Mouse (Mus musculus): ENCODE measurements around the gene Smg7. TPM values are rescaled to one million over a fixed set of nuclear protein-coding genes. Genes with fewer than 3 reads are reported as not detected.

Smg7 gene
- polyA plus RNA-seq, 1 experiment from 2014 or later, result 42.9 TPM

GRCm38 (mm10) chr1:152819558-152819957 is 82.9 kb downstream of the Smg7 start:
- Histone ChIP-seq H3K4me2 (no peak overlapping the region), H3K27me3 (ENCODE audit: control insufficient read depth, insufficient read depth, low read length) (no peaks in the 10 kb centered on the region), H3K4me3 (ENCODE audit: low read depth, low read length) (no peak overlapping the region), H3K27ac (ENCODE audit: low read depth, low read length) (no peak overlapping the region), H3K4me1 (ENCODE audit: control insufficient read depth, insufficient read depth, low read length) (peaks cover 14% of the 10 kb centered on the region), H3K9ac (ENCODE audit: low read length) (no peak overlapping the region), H3K36me3 (ENCODE audit: control insufficient read depth, insufficient read depth, low read length) (no peaks in the 10 kb centered on the region), H3K9me3 (ENCODE audit: control insufficient read depth, low read length) (no peaks in the 10 kb centered on the region; the same call in 1 of the 2 replicates)
- WGBS, result 88% methylated on average over 6 of the region's 6 CpGs
- DNase-seq (ENCODE audit: low spot score, missing footprints) (no peak), ATAC-seq (ENCODE audit: low FRiP score) (no peak)

- peaks cover 14% of the 10 kb centered on the region for H3K4me1 ChIP-seq (ENCODE audit: control insufficient read depth, insufficient read depth, low read length)
- no peak overlapping the region for H3K4me2 ChIP-seq
- no peak overlapping the region; the same call in 1 of the 2 replicates for H3K9ac ChIP-seq (ENCODE audit: low read length)
- ATAC-seq (ENCODE audit: low FRiP score) (no peak), DNase-seq (ENCODE audit: low spot score, missing footprints) (no peak)
- H3K27me3 ChIP-seq (ENCODE audit: control insufficient read depth, insufficient read depth, low read length), result no peaks in the 10 kb centered on the region
- H3K27ac ChIP-seq (ENCODE audit: low read depth, low read length), result 0 out of 2 replicates have a peak overlapping the region, but pooled peaks have one; percentile 2
- WGBS, result 36% methylated on average over 10 of the region's 10 CpGs
- no peaks in the 10 kb centered on the region; the same call in 1 of the 2 replicates for H3K9me3 ChIP-seq (ENCODE audit: control insufficient read depth, low read length)
- H3K4me3 ChIP-seq (ENCODE audit: low read depth, low read length), result no peak overlapping the region
- H3K36me3 ChIP-seq (ENCODE audit: control insufficient read depth, insufficient read depth, low read length), result no peaks in the 10 kb centered on the region
Measured at GRCm38 (mm10) chr1:152817794-152818193, 84.7 kb downstream of the Smg7 start.

GRCm38 (mm10) chr1:152817027-152817769 is 85.2 kb downstream of the Smg7 start:
- H3K36me3 ChIP-seq (ENCODE audit: control insufficient read depth, insufficient read depth, low read length), result no peaks in the 10 kb centered on the region
- DNase-seq (ENCODE audit: low spot score, missing footprints), result no peak
- WGBS, result 40% methylated on average over 12 of the region's 12 CpGs

GRCm38 (mm10) chr1:152815265-152815701 is 87.2 kb downstream of the Smg7 start:
- no peaks in the 10 kb centered on the region for H3K36me3 ChIP-seq (ENCODE audit: control insufficient read depth, insufficient read depth, low read length)
- H3K4me1 ChIP-seq (ENCODE audit: control insufficient read depth, insufficient read depth, low read length), result peaks cover 14% of the 10 kb centered on the region
- no peak overlapping the region for H3K4me3 ChIP-seq (ENCODE audit: low read depth, low read length)
- ATAC-seq (ENCODE audit: low FRiP score), result peak; percentile 67
- no peaks in the 10 kb centered on the region for H3K27me3 ChIP-seq (ENCODE audit: control insufficient read depth, insufficient read depth, low read length)
- H3K9me3 ChIP-seq (ENCODE audit: control insufficient read depth, low read length), result no peaks in the 10 kb centered on the region
- H3K4me2 ChIP-seq, result no peak overlapping the region
- peak; percentile 91 for DNase-seq (ENCODE audit: low spot score, missing footprints)
- no peak overlapping the region for H3K9ac ChIP-seq (ENCODE audit: low read length)
- no peak overlapping the region for H3K27ac ChIP-seq (ENCODE audit: low read depth, low read length)
- WGBS, result 39% methylated on average over 7 of the region's 7 CpGs

More at GRCm38 (mm10) chr1:152817027-152817769, 85.2 kb downstream of the Smg7 start:
- Histone ChIP-seq H3K4me2 (no peak overlapping the region), H3K27ac (ENCODE audit: low read depth, low read length) (peak overlapping the region; percentile 26; the same call in 1 of the 2 replicates), H3K4me3 (ENCODE audit: low read depth, low read length) (no peak overlapping the region), H3K9ac (ENCODE audit: low read length) (no peak overlapping the region), H3K27me3 (ENCODE audit: control insufficient read depth, insufficient read depth, low read length) (no peaks in the 10 kb centered on the region), H3K9me3 (ENCODE audit: control insufficient read depth, low read length) (no peaks in the 10 kb centered on the region), H3K4me1 (ENCODE audit: control insufficient read depth, insufficient read depth, low read length) (peaks cover 14% of the 10 kb centered on the region)
- ATAC-seq (ENCODE audit: low FRiP score), result peak; percentile 82

GRCm38 (mm10) chr1:152810533-152811439 is 91.7 kb downstream of the Smg7 start:
- no peak overlapping the region for H3K4me3 ChIP-seq (ENCODE audit: low read depth, low read length)
- H3K4me2 ChIP-seq, result no peak overlapping the region
- H3K9me3 ChIP-seq (ENCODE audit: control insufficient read depth, low read length), result no peaks in the 10 kb centered on the region
- no peaks in the 10 kb centered on the region; the same call in 1 of the 2 replicates for H3K4me1 ChIP-seq (ENCODE audit: control insufficient read depth, insufficient read depth, low read length)
- H3K27ac ChIP-seq (ENCODE audit: low read depth, low read length), result no peak overlapping the region
- DNase-seq (ENCODE audit: low spot score, missing footprints), result no peak
- ATAC-seq (ENCODE audit: low FRiP score), result no peak
- WGBS, result 63% methylated on average over 13 of the region's 13 CpGs
- no peaks in the 10 kb centered on the region for H3K36me3 ChIP-seq (ENCODE audit: control insufficient read depth, insufficient read depth, low read length)
- H3K9ac ChIP-seq (ENCODE audit: low read length), result no peak overlapping the region
- H3K27me3 ChIP-seq (ENCODE audit: control insufficient read depth, insufficient read depth, low read length), result no peaks in the 10 kb centered on the region

- no peak overlapping the region for H3K9ac ChIP-seq (ENCODE audit: low read length)
- ATAC-seq (ENCODE audit: low FRiP score), result peak; percentile 38; the same call in 1 of the 2 replicates
- H3K9me3 ChIP-seq (ENCODE audit: control insufficient read depth, low read length), result no peaks in the 10 kb centered on the region
- WGBS, result 40% methylated on average over 8 of the region's 8 CpGs
- no peak for DNase-seq (ENCODE audit: low spot score, missing footprints)
- no peak overlapping the region for H3K4me3 ChIP-seq (ENCODE audit: low read depth, low read length)
- H3K27ac ChIP-seq (ENCODE audit: low read depth, low read length), result no peak overlapping the region
- H3K27me3 ChIP-seq (ENCODE audit: control insufficient read depth, insufficient read depth, low read length), result no peaks in the 10 kb centered on the region
- no peak overlapping the region for H3K4me2 ChIP-seq
- no peaks in the 10 kb centered on the region; the same call in 1 of the 2 replicates for H3K4me1 ChIP-seq (ENCODE audit: control insufficient read depth, insufficient read depth, low read length)
- H3K36me3 ChIP-seq (ENCODE audit: control insufficient read depth, insufficient read depth, low read length), result no peaks in the 10 kb centered on the region
Measured at GRCm38 (mm10) chr1:152809541-152810252, 92.7 kb downstream of the Smg7 start.

GRCm38 (mm10) chr1:152808392-152808680 is 94.1 kb downstream of the Smg7 start:
- H3K9me3 ChIP-seq (ENCODE audit: control insufficient read depth, low read length), result no peaks in the 10 kb centered on the region
- no peak overlapping the region for H3K27ac ChIP-seq (ENCODE audit: low read depth, low read length)
- ATAC-seq (ENCODE audit: low FRiP score) (no peak), DNase-seq (ENCODE audit: low spot score, missing footprints) (no peak)
- no peak overlapping the region for H3K9ac ChIP-seq (ENCODE audit: low read length)
- no peak overlapping the region for H3K4me2 ChIP-seq
- no peak overlapping the region for H3K4me3 ChIP-seq (ENCODE audit: low read depth, low read length)
- H3K36me3 ChIP-seq (ENCODE audit: control insufficient read depth, insufficient read depth, low read length), result no peaks in the 10 kb centered on the region
- WGBS, result 87% methylated on average over 2 of the region's 2 CpGs
- no peaks in the 10 kb centered on the region; the same call in 1 of the 2 replicates for H3K4me1 ChIP-seq (ENCODE audit: control insufficient read depth, insufficient read depth, low read length)
- H3K27me3 ChIP-seq (ENCODE audit: control insufficient read depth, insufficient read depth, low read length), result no peaks in the 10 kb centered on the region

- H3K27me3 ChIP-seq (ENCODE audit: control insufficient read depth, insufficient read depth, low read length), result no peaks in the 10 kb centered on the region
- no peak overlapping the region for H3K9ac ChIP-seq (ENCODE audit: low read length)
- no peaks in the 10 kb centered on the region; the same call in 1 of the 2 replicates for H3K4me1 ChIP-seq (ENCODE audit: control insufficient read depth, insufficient read depth, low read length)
- no peak overlapping the region for H3K4me2 ChIP-seq
- H3K27ac ChIP-seq (ENCODE audit: low read depth, low read length), result no peak overlapping the region
- ATAC-seq (ENCODE audit: low FRiP score), result no peak
- H3K36me3 ChIP-seq (ENCODE audit: control insufficient read depth, insufficient read depth, low read length), result no peaks in the 10 kb centered on the region
- no peak overlapping the region for H3K4me3 ChIP-seq (ENCODE audit: low read depth, low read length)
- DNase-seq (ENCODE audit: low spot score, missing footprints), result no peak
- H3K9me3 ChIP-seq (ENCODE audit: control insufficient read depth, low read length), result no peaks in the 10 kb centered on the region
- WGBS, result 85% methylated on average over 18 of the region's 18 CpGs
Measured at GRCm38 (mm10) chr1:152807619-152808391, 94.6 kb downstream of the Smg7 start.

All from midbrain, embryonic 11.5 days (tissue).